Mouse (Mus musculus): ENCODE data around the gene Bend4. TPM values are rescaled to one million over a fixed set of nuclear protein-coding genes. Genes with fewer than 3 reads are reported as not detected.

Bend4 gene
- polyA plus RNA-seq, 1 experiment from 2014 or later, result 5.1 TPM

- ATAC-seq (replicated peaks; ENCODE audit: low FRiP score, low TSS enrichment, low read depth), result no peak
Measured at GRCm38 (mm10) chr5:67404380-67404779, 23.7 kb downstream of the Bend4 start.

GRCm38 (mm10) chr5:67401612-67402011 lies 26.5 kb downstream of the Bend4 start:
- 47% methylated on average over 9 of the region's 9 CpGs for WGBS
- H3K4me3 ChIP-seq (ENCODE audit: low read depth, low read length), result no peak overlapping the region
- H3K27ac ChIP-seq (ENCODE audit: low read depth), result no peak overlapping the region
- H3K9me3 ChIP-seq (ENCODE audit: control insufficient read depth, low read length), result no peaks in the 10 kb centered on the region
- DNase-seq (ENCODE audit: low spot score) (no peak), ATAC-seq (replicated peaks; ENCODE audit: low FRiP score, low TSS enrichment, low read depth) (peak; percentile 60)
- H3K4me1 ChIP-seq (replicated peaks; ENCODE audit: control insufficient read depth, insufficient read depth, low read length), result 0 out of 2 replicates have a peak, but pooled peaks cover 4% of the 10 kb centered on the region
- no peaks in the 10 kb centered on the region for H3K36me3 ChIP-seq (ENCODE audit: control insufficient read depth, insufficient read depth, low read length)
- H3K27me3 ChIP-seq (replicated peaks; ENCODE audit: control insufficient read depth, insufficient read depth, low read length), result no peaks in the 10 kb centered on the region
- H3K9ac ChIP-seq (ENCODE audit: low read length), result no peak overlapping the region
- H3K4me2 ChIP-seq (ENCODE audit: low read length), result peak overlapping the region; percentile 37

More at GRCm38 (mm10) chr5:67404380-67404779, 23.7 kb downstream of the Bend4 start:
- Histone ChIP-seq H3K27ac (ENCODE audit: low read depth) (no peak overlapping the region), H3K9ac (ENCODE audit: low read length) (no peak overlapping the region), H3K4me2 (ENCODE audit: low read length) (no peak overlapping the region), H3K4me3 (ENCODE audit: low read depth, low read length) (no peak overlapping the region), H3K36me3 (ENCODE audit: control insufficient read depth, insufficient read depth, low read length) (no peaks in the 10 kb centered on the region), H3K4me1 (replicated peaks; ENCODE audit: control insufficient read depth, insufficient read depth, low read length) (0 out of 2 replicates have a peak, but pooled peaks cover 4% of the 10 kb centered on the region), H3K27me3 (replicated peaks; ENCODE audit: control insufficient read depth, insufficient read depth, low read length) (no peaks in the 10 kb centered on the region), H3K9me3 (ENCODE audit: control insufficient read depth, low read length) (no peaks in the 10 kb centered on the region)
- WGBS, result 46% methylated on average over 7 of the region's 7 CpGs
- DNase-seq (ENCODE audit: low spot score), result no peak

- 52% methylated on average over 12 of the region's 12 CpGs for WGBS
- ATAC-seq (replicated peaks; ENCODE audit: low FRiP score, low TSS enrichment, low read depth) (peak; percentile 38; the same call in 1 of the 2 replicates), DNase-seq (ENCODE audit: low spot score) (no peak)
- Histone ChIP-seq H3K9me3 (ENCODE audit: control insufficient read depth, low read length) (no peaks in the 10 kb centered on the region), H3K36me3 (ENCODE audit: control insufficient read depth, insufficient read depth, low read length) (no peaks in the 10 kb centered on the region), H3K4me1 (replicated peaks; ENCODE audit: control insufficient read depth, insufficient read depth, low read length) (0 out of 2 replicates have a peak, but pooled peaks cover 4% of the 10 kb centered on the region), H3K27me3 (replicated peaks; ENCODE audit: control insufficient read depth, insufficient read depth, low read length) (no peaks in the 10 kb centered on the region), H3K27ac (ENCODE audit: low read depth) (no peak overlapping the region), H3K4me3 (ENCODE audit: low read depth, low read length) (no peak overlapping the region), H3K9ac (ENCODE audit: low read length) (no peak overlapping the region), H3K4me2 (ENCODE audit: low read length) (peak overlapping the region; percentile 37)
Measured at GRCm38 (mm10) chr5:67400608-67401480, 27.3 kb downstream of the Bend4 start.

GRCm38 (mm10) chr5:67399876-67400607 lies 28.1 kb downstream of the Bend4 start:
- Histone ChIP-seq H3K4me1 (replicated peaks; ENCODE audit: control insufficient read depth, insufficient read depth, low read length) (0 out of 2 replicates have a peak, but pooled peaks cover 4% of the 10 kb centered on the region), H3K27me3 (replicated peaks; ENCODE audit: control insufficient read depth, insufficient read depth, low read length) (no peaks in the 10 kb centered on the region), H3K27ac (ENCODE audit: low read depth) (no peak overlapping the region), H3K4me3 (ENCODE audit: low read depth, low read length) (no peak overlapping the region), H3K36me3 (ENCODE audit: control insufficient read depth, insufficient read depth, low read length) (no peaks in the 10 kb centered on the region), H3K9ac (ENCODE audit: low read length) (no peak overlapping the region), H3K4me2 (ENCODE audit: low read length) (no peak overlapping the region), H3K9me3 (ENCODE audit: control insufficient read depth, low read length) (no peaks in the 10 kb centered on the region)
- 78% methylated on average over 28 of the region's 28 CpGs for WGBS
- DNase-seq (ENCODE audit: low spot score) (no peak), ATAC-seq (replicated peaks; ENCODE audit: low FRiP score, low TSS enrichment, low read depth) (no peak)

GRCm38 (mm10) chr5:67397186-67397585 lies 30.9 kb downstream of the Bend4 start:
- H3K27me3 ChIP-seq (replicated peaks; ENCODE audit: control insufficient read depth, insufficient read depth, low read length), result no peaks in the 10 kb centered on the region
- no peak overlapping the region for H3K9ac ChIP-seq (ENCODE audit: low read length)
- no peaks in the 10 kb centered on the region for H3K36me3 ChIP-seq (ENCODE audit: control insufficient read depth, insufficient read depth, low read length)
- no peak overlapping the region for H3K4me2 ChIP-seq (ENCODE audit: low read length)
- 83% methylated on average over 14 of the region's 14 CpGs for WGBS
- H3K27ac ChIP-seq (ENCODE audit: low read depth), result no peak overlapping the region
- ATAC-seq (replicated peaks; ENCODE audit: low FRiP score, low TSS enrichment, low read depth) (no peak), DNase-seq (ENCODE audit: low spot score) (no peak)
- no peak overlapping the region for H3K4me3 ChIP-seq (ENCODE audit: low read depth, low read length)
- H3K4me1 ChIP-seq (replicated peaks; ENCODE audit: control insufficient read depth, insufficient read depth, low read length), result 0 out of 2 replicates have a peak, but pooled peaks cover 4% of the 10 kb centered on the region
- no peaks in the 10 kb centered on the region for H3K9me3 ChIP-seq (ENCODE audit: control insufficient read depth, low read length)

GRCm38 (mm10) chr5:67395211-67395851 lies 32.8 kb downstream of the Bend4 start:
- Histone ChIP-seq H3K36me3 (ENCODE audit: control insufficient read depth, insufficient read depth, low read length) (no peaks in the 10 kb centered on the region), H3K27me3 (replicated peaks; ENCODE audit: control insufficient read depth, insufficient read depth, low read length) (no peaks in the 10 kb centered on the region), H3K4me3 (ENCODE audit: low read depth, low read length) (no peak overlapping the region), H3K4me1 (replicated peaks; ENCODE audit: control insufficient read depth, insufficient read depth, low read length) (no peaks in the 10 kb centered on the region), H3K27ac (ENCODE audit: low read depth) (no peak overlapping the region), H3K9ac (ENCODE audit: low read length) (no peak overlapping the region), H3K4me2 (ENCODE audit: low read length) (no peak overlapping the region), H3K9me3 (ENCODE audit: control insufficient read depth, low read length) (no peaks in the 10 kb centered on the region)
- no peak for ATAC-seq (replicated peaks; ENCODE audit: low FRiP score, low TSS enrichment, low read depth)
- WGBS, result 84% methylated on average over 11 of the region's 11 CpGs
- no peak for DNase-seq (ENCODE audit: low spot score)

- H3K4me2 ChIP-seq (ENCODE audit: low read length), result no peak overlapping the region
- H3K27me3 ChIP-seq (replicated peaks; ENCODE audit: control insufficient read depth, insufficient read depth, low read length), result no peaks in the 10 kb centered on the region
- H3K27ac ChIP-seq (ENCODE audit: low read depth), result no peak overlapping the region
- ATAC-seq (replicated peaks; ENCODE audit: low FRiP score, low TSS enrichment, low read depth), result no peak
- H3K9ac ChIP-seq (ENCODE audit: low read length), result no peak overlapping the region
- DNase-seq (ENCODE audit: low spot score), result no peak
- H3K9me3 ChIP-seq (ENCODE audit: control insufficient read depth, low read length), result no peaks in the 10 kb centered on the region
- H3K4me1 ChIP-seq (replicated peaks; ENCODE audit: control insufficient read depth, insufficient read depth, low read length), result no peaks in the 10 kb centered on the region
- H3K4me3 ChIP-seq (ENCODE audit: low read depth, low read length), result no peak overlapping the region
- H3K36me3 ChIP-seq (ENCODE audit: control insufficient read depth, insufficient read depth, low read length), result no peaks in the 10 kb centered on the region
- 85% methylated on average over 6 of the region's 6 CpGs for WGBS
Measured at GRCm38 (mm10) chr5:67393951-67394350, 34.2 kb downstream of the Bend4 start.

GRCm38 (mm10) chr5:67382556-67382955 lies 45.6 kb downstream of the Bend4 start:
- H3K27me3 ChIP-seq (replicated peaks; ENCODE audit: control insufficient read depth, insufficient read depth, low read length), result no peaks in the 10 kb centered on the region
- H3K27ac ChIP-seq (ENCODE audit: low read depth), result no peak overlapping the region
- no peak for ATAC-seq (replicated peaks; ENCODE audit: low FRiP score, low TSS enrichment, low read depth)
- no peak overlapping the region for H3K4me3 ChIP-seq (ENCODE audit: low read depth, low read length)
- DNase-seq (ENCODE audit: low spot score), result no peak
- no peak overlapping the region for H3K9ac ChIP-seq (ENCODE audit: low read length)
- H3K4me2 ChIP-seq (ENCODE audit: low read length), result no peak overlapping the region
- H3K4me1 ChIP-seq (replicated peaks; ENCODE audit: control insufficient read depth, insufficient read depth, low read length), result no peaks in the 10 kb centered on the region
- 88% methylated on average over 7 of the region's 7 CpGs for WGBS
- H3K9me3 ChIP-seq (ENCODE audit: control insufficient read depth, low read length), result no peaks in the 10 kb centered on the region
- no peaks in the 10 kb centered on the region for H3K36me3 ChIP-seq (ENCODE audit: control insufficient read depth, insufficient read depth, low read length)

Measured in intestine, embryonic 14.5 days (tissue).